Mouse (Mus musculus): Measurements from ENCODE around the gene Mepce. TPM values are rescaled to one million over a fixed set of nuclear protein-coding genes. Genes with fewer than 3 reads are reported as not detected.

The Mepce gene
- 37.2 TPM for polyA plus RNA-seq (2015; fragmentation: Illumina TruSeq; extraction: RNeasy Lipid Tissue Mini Kit (QIAGEN cat#74804); ENCODE audit: insufficient read depth, low replicate concordance)

DNA sequence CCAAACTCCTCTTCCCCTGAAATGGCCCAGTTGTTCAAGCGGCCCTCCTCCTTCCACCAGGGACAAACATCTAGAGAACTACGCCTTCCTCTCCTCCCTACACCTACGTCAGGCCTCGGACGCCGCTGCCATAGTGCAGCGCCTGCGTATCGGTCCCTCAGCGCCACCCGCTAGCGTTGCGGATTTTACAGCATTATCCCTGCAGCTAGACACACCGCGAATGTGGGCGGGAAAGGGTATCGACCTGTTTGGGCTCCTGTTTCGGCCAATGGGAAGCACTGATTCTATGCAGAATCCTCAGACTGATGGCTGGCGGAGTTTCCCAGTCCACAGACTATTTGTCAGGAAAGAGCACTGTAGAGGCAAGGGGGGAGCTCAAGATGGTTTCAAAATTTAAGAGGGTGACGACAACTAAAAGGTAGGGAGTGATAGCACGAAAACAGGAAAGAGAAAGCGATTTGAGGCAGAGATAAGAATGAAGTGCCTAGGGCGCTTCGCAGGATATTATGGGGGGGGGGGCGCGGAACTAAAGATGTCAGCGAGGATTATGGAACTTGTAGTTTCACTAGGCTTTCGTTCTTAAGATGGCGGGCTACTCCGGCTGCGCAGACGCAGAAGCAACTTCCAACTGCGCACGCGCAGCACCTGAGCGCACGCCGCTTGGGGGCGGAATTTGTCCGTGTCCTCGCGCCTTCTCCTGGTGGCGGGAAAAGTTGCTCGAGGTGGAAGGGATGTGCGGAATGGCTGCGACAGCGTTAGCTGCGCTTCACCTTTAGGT, at the start of gene Mepce, which contains the start of gene Zcwpw1:
Mepce (minus strand) TSS at position 505 of the 778 bp plus-strand sequence.
Zcwpw1 (plus strand) TSS at position 648 of the 778 bp plus-strand sequence.

GRCm38 (mm10) chr5:137835966-137836520, 48.6 kb upstream of the Mepce start, which contains the start of gene Pilra:
Pilra (minus strand) TSS chr5:137836281.

GRCm38 (mm10) chr5:137778635-137779034, 8.8 kb downstream of the Mepce start, which contains the start of gene Ppp1r35:
Ppp1r35 (plus strand) TSS chr5:137778849.

GRCm38 (mm10) chr5:137745214-137746171, 42.0 kb downstream of the Mepce start, which contains the start of gene Tsc22d4:
Tsc22d4 (plus strand) TSS chr5:137745730.

GRCm38 (mm10) chr5:137741023-137741931, 46.2 kb downstream of the Mepce start, which contains the start of gene Nyap1:
Nyap1 (minus strand) TSS chr5:137741607.

Other genes with a start within 250 kb of the Mepce start
- not detected for gene Actl6b, start 234.1 kb downstream of the Mepce start, polyA plus RNA-seq (2015; fragmentation: Illumina TruSeq; extraction: RNeasy Lipid Tissue Mini Kit (QIAGEN cat#74804); ENCODE audit: insufficient read depth, low replicate concordance)
- gene Tfr2, start 217.8 kb downstream of the Mepce start, polyA plus RNA-seq (2015; fragmentation: Illumina TruSeq; extraction: RNeasy Lipid Tissue Mini Kit (QIAGEN cat#74804); ENCODE audit: insufficient read depth, low replicate concordance): 0.90 TPM
- 12.5 TPM for gene Mospd3, start 186.6 kb downstream of the Mepce start, polyA plus RNA-seq (2015; fragmentation: Illumina TruSeq; extraction: RNeasy Lipid Tissue Mini Kit (QIAGEN cat#74804); ENCODE audit: insufficient read depth, low replicate concordance)
- gene Pcolce, start 173.9 kb downstream of the Mepce start, polyA plus RNA-seq (2015; fragmentation: Illumina TruSeq; extraction: RNeasy Lipid Tissue Mini Kit (QIAGEN cat#74804); ENCODE audit: insufficient read depth, low replicate concordance): 39.5 TPM
- not detected for gene Fbxo24, start 158.7 kb downstream of the Mepce start, polyA plus RNA-seq (2015; fragmentation: Illumina TruSeq; extraction: RNeasy Lipid Tissue Mini Kit (QIAGEN cat#74804); ENCODE audit: insufficient read depth, low replicate concordance)
- 29.7 TPM for gene Lrch4, start 158.5 kb downstream of the Mepce start, polyA plus RNA-seq (2015; fragmentation: Illumina TruSeq; extraction: RNeasy Lipid Tissue Mini Kit (QIAGEN cat#74804); ENCODE audit: insufficient read depth, low replicate concordance)
- 19.4 TPM for gene Gm20605, start 158.5 kb downstream of the Mepce start, polyA plus RNA-seq (2015; fragmentation: Illumina TruSeq; extraction: RNeasy Lipid Tissue Mini Kit (QIAGEN cat#74804); ENCODE audit: insufficient read depth, low replicate concordance)
- 45.6 TPM for gene Sap25, start 146.3 kb downstream of the Mepce start, polyA plus RNA-seq (2015; fragmentation: Illumina TruSeq; extraction: RNeasy Lipid Tissue Mini Kit (QIAGEN cat#74804); ENCODE audit: insufficient read depth, low replicate concordance)
- gene Irs3, start 141.9 kb downstream of the Mepce start, polyA plus RNA-seq (2015; fragmentation: Illumina TruSeq; extraction: RNeasy Lipid Tissue Mini Kit (QIAGEN cat#74804); ENCODE audit: insufficient read depth, low replicate concordance): 0.64 TPM
- gene Agfg2, start 102.9 kb downstream of the Mepce start, polyA plus RNA-seq (2015; fragmentation: Illumina TruSeq; extraction: RNeasy Lipid Tissue Mini Kit (QIAGEN cat#74804); ENCODE audit: insufficient read depth, low replicate concordance): 8.7 TPM
- 0.19 TPM for gene Nyap1, start 46.0 kb downstream of the Mepce start, polyA plus RNA-seq (2015; fragmentation: Illumina TruSeq; extraction: RNeasy Lipid Tissue Mini Kit (QIAGEN cat#74804); ENCODE audit: insufficient read depth, low replicate concordance)
- gene Tsc22d4, start 41.9 kb downstream of the Mepce start, polyA plus RNA-seq (2015; fragmentation: Illumina TruSeq; extraction: RNeasy Lipid Tissue Mini Kit (QIAGEN cat#74804); ENCODE audit: insufficient read depth, low replicate concordance): 31.3 TPM
- gene Ppp1r35, start 8.8 kb downstream of the Mepce start, polyA plus RNA-seq (2015; fragmentation: Illumina TruSeq; extraction: RNeasy Lipid Tissue Mini Kit (QIAGEN cat#74804); ENCODE audit: insufficient read depth, low replicate concordance): 5.9 TPM
- 34.2 TPM for gene Zcwpw1, start 143 bp upstream of the Mepce start, polyA plus RNA-seq (2015; fragmentation: Illumina TruSeq; extraction: RNeasy Lipid Tissue Mini Kit (QIAGEN cat#74804); ENCODE audit: insufficient read depth, low replicate concordance)
- 50.0 TPM for gene Pilra, start 48.6 kb upstream of the Mepce start, polyA plus RNA-seq (2015; fragmentation: Illumina TruSeq; extraction: RNeasy Lipid Tissue Mini Kit (QIAGEN cat#74804); ENCODE audit: insufficient read depth, low replicate concordance)
- 59.4 TPM for gene Pilrb1, start 70.5 kb upstream of the Mepce start, polyA plus RNA-seq (2015; fragmentation: Illumina TruSeq; extraction: RNeasy Lipid Tissue Mini Kit (QIAGEN cat#74804); ENCODE audit: insufficient read depth, low replicate concordance)
- 53.7 TPM for gene Pilrb2, start 84.2 kb upstream of the Mepce start, polyA plus RNA-seq (2015; fragmentation: Illumina TruSeq; extraction: RNeasy Lipid Tissue Mini Kit (QIAGEN cat#74804); ENCODE audit: insufficient read depth, low replicate concordance)
- not detected for gene Cyp3a13, start 134.0 kb upstream of the Mepce start, polyA plus RNA-seq (2015; fragmentation: Illumina TruSeq; extraction: RNeasy Lipid Tissue Mini Kit (QIAGEN cat#74804); ENCODE audit: insufficient read depth, low replicate concordance)
- gene Gjc3, start 175.4 kb upstream of the Mepce start, polyA plus RNA-seq (2015; fragmentation: Illumina TruSeq; extraction: RNeasy Lipid Tissue Mini Kit (QIAGEN cat#74804); ENCODE audit: insufficient read depth, low replicate concordance): not detected
- gene Azgp1, start 193.9 kb upstream of the Mepce start, polyA plus RNA-seq (2015; fragmentation: Illumina TruSeq; extraction: RNeasy Lipid Tissue Mini Kit (QIAGEN cat#74804); ENCODE audit: insufficient read depth, low replicate concordance): not detected
- gene Smok3a, start 233.6 kb upstream of the Mepce start, polyA plus RNA-seq (2015; fragmentation: Illumina TruSeq; extraction: RNeasy Lipid Tissue Mini Kit (QIAGEN cat#74804); ENCODE audit: insufficient read depth, low replicate concordance): not detected
- not detected for gene Smok3b, start 233.8 kb upstream of the Mepce start, polyA plus RNA-seq (2015; fragmentation: Illumina TruSeq; extraction: RNeasy Lipid Tissue Mini Kit (QIAGEN cat#74804); ENCODE audit: insufficient read depth, low replicate concordance)

All from spleen, adult 10 weeks (tissue).